Mouse (Mus musculus) T-cell, adult 66 days (primary cell): ENCODE data around the gene Trim71. TPM values are rescaled to one million over a fixed set of nuclear protein-coding genes. Genes with fewer than 3 reads are reported as not detected.

Source experiments
- total RNA-seq, 2 experiments: library from RNA; stranded (reverse); gene quantifications; 3 replicates in 1 of 2; 4 replicates in 1 of 2; pipeline ENCODE4 v1.2.4; 2023

Gene Trim71
- not detected for total RNA-seq

DNA sequence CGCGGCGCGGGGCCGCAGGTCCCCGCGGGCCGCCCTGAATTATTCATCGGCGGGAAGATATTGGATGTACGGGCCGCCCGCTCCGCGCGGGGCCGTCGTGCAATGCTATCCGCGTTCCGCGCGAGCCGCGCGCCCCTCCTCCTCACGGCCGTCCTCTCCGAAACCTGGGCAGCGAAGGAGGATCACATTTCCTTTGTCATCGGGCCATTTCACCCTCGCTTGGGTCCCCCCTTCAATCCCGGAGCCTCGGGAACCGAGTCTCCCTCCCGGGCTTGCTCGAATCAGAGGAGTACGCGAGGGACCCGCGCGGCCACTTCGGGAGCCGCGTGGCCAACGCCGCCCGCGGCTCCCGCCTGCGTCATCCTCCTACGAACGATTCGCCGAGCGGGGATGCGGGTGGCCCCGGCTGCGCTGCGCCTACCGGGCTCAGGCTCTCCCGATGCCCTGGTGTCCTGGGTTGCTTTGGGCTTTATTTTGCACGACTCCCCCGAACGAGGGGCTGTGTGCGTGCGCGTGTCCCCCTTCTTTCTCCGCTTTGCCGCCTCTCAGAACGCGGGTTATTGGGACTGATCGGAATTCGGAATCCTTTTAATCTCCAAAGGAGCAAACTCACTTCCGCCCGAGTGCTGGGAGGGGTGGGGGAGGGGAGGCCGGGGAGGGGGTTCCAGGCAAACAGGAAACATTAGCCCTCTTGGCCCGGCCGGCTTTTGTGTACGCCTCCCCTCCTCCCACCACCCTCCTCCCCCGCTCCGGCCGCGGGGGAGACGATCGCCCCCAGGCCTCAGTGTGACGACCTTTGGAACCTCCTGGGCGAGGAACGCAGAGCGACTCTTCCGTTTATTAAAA, at the start of gene Trim71:
Gene Trim71, minus strand, starts transcription at position 609 of the 846 bp plus-strand sequence.

GRCm38 (mm10) chr9:114515364-114515763, 48.8 kb downstream of the Trim71 start, which contains the start of gene C130032M10Rik:
TSS of gene C130032M10Rik (plus strand) at chr9:114515697.

DNA sequence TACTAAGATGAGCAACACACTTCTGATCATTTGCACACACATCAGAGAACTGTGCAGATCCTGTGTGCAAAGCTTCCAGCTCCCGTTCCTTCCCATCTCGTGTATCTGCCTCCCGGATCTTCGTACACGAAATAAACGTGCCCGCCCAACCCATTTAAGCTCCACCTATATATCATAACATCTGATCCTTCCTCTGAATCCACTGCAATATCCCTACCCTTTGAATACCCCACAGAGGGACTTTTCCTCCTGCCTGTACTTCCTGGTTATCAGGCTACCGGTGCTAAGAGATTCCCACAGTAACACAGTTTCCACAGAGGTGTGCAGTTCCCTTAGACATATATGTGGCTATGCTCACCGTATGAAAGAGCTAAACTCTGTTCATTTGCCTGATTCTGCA, 59.4 kb downstream of the Trim71 start, which contains the start of gene Ccr4:
Gene Ccr4, minus strand, starts transcription at position 101 of the 400 bp plus-strand sequence.

Other genes starting within 250 kb of the Trim71 start
- gene Bcl2a1c, start 234.2 kb downstream of the Trim71 start, total RNA-seq = not detected
- gene Crtap, start 173.7 kb downstream of the Trim71 start, total RNA-seq = 10 to 100 TPM; 12.4 to 13.8 TPM
- 10 to 100 TPM; 20.6 to 25.8 TPM for gene Glb1, start 163.3 kb downstream of the Trim71 start, total RNA-seq
- 10 to 100 TPM; 19.2 to 20.5 TPM for gene Tmppe, start 163.3 kb downstream of the Trim71 start, total RNA-seq
- gene Ccr4, start 59.5 kb downstream of the Trim71 start, total RNA-seq = 1 to 10 TPM; 2.8 to 4.3 TPM
- gene C130032M10Rik, start 48.7 kb downstream of the Trim71 start, total RNA-seq = not detected
- 10 to 100 TPM; 65.0 to 65.5 TPM for gene Cnot10, start 75.8 kb upstream of the Trim71 start, total RNA-seq
- 10 to 100 TPM; 45.3 to 55.7 TPM for gene Dync1li1, start 124.4 kb upstream of the Trim71 start, total RNA-seq
- 100 to 1,000 TPM in 1 of 2 experiments, 10 to 100 TPM in 1; 96.3 to 100 TPM for gene Cmtm6, start 166.7 kb upstream of the Trim71 start, total RNA-seq
- 10 to 100 TPM; 65.4 to 83.6 TPM for gene Cmtm7, start 217.5 kb upstream of the Trim71 start, total RNA-seq